Mouse (Mus musculus) T-helper 1 cell (primary cell): ENCODE data around the gene Prkn.

ENCODE experiments used
- in situ Hi-C: fragments of 300-600 bp; cut with MboI, MseI; formaldehyde crosslinking; loops from one replicate; pipeline ENCODE4 v1.15.1; 2025; ENCODE audit warnings: high pct_unique_total_duplicates

The Prkn gene

DNA sequence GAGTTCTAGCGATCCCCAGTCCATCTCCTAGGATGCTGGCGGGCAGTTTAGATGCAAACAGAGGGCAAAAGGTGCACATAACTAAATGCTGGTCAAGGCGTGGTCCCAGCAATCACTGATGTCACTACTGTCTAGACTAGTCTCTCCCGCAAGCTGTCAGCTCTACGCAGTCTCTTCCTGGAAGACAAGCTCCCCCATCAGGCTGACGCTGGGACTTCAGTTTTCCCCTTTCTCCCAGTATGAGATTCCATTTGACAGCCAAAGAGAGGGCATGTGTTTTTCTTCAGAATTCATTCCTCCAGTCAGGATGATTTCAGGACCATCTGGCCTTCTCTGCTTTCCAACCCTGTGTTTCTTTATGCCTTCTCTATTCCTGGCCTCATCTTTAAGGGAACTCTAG, 1062.8 kb downstream of the Prkn start:
- in situ Hi-C loops, result no loop called here

DNA sequence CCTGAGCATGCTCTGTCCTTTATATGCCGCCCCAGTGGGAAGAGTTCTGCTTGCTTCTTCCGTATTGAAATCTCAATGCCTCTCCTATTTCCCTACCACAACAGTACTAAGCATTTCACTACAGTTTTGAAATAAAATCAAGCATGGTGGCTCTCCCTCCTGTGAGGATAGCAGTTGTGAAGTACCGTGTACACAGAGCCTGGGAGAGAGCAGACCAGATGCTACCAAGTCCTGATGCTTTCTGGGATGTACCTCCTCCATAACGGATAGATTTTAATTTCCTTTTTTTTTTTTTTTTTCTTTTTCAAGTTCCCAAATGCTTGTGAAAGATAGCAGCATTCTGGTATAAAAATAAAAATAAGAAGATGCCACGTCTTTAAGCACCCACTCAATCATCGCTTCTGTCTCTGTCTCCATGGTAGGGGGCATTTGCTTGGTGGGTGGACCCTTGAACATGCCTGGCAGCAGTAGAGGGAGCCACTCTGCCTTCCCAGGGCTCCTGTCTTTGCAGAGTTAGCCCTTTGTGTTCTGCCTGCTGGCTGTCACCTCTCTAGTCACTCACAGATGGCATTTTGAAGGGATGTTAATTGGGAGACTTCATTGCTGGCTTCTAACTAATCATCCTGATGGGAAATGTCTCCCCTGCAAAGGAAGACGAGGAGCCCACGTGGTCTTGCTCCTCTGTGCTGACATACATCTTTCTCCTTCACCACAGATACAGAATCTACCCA, 1070.6 kb downstream of the Prkn start:
- in situ Hi-C loops, result no loop called here

DNA sequence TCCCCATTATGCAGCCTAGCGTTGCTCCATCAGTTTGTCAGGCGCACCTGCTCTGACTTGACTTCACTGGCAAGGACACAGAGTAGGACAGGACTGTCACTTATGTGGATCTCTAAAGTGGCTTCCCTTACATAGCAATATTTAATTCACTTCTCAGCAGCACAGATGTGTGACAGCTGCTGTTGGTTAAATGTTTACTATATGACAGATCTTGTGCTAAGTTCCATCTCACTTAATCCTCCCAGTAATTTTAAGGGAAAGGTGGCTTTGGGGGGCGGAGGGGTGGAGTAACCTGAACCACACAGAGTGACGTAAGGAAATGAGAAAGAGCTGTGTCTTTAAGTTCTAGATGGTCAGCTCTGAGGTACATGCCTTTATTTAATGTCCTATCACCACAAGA, 1072.0 kb downstream of the Prkn start:
- in situ Hi-C loops, result no loop called here

DNA sequence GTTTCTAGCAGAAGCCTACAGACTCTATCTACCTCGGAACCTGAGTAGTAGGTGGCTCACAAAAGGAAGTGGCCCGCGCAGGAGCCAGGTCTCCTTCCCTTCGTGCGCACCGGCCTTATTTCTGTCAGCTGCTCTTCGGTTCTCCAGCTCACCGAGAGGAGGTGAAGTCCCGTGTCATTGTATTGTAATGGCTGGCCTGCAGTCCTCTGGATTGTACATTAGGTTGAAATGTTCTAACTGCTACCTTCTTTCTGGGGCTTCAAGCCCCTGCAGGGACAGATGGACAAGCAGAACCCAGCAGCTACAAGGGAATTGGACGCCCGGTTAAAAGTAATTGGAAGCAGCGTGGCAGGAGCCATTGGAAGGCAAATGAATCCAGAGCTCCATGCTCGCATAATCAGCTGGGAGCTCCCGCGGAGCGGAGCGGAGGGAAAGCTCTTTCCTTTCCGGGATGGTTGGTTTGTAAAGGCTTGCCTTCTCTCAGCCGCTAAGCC, 1072.7 kb downstream of the Prkn start:
- in situ Hi-C loops, result no loop called here

DNA sequence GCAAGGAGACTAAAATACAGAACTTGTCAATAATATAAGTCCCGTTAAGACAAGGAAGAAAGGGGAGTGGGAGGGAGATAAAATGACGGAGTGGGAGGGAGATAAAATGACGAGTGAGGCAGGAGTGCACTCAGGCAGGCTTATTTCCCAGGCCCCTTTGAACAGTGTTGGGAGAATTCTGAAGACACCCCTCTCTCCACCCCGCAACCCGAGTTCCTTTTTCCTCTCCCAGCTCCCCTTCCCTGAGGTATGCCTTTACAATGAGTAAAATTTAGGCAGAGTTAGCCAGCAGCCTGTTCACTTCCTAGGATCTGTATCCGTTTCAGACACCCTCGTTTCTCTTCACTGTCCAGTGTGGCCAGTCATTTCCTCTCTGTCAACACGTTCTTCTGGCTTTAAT, 1073.4 kb downstream of the Prkn start:
- in situ Hi-C loops, result no loop called here

DNA sequence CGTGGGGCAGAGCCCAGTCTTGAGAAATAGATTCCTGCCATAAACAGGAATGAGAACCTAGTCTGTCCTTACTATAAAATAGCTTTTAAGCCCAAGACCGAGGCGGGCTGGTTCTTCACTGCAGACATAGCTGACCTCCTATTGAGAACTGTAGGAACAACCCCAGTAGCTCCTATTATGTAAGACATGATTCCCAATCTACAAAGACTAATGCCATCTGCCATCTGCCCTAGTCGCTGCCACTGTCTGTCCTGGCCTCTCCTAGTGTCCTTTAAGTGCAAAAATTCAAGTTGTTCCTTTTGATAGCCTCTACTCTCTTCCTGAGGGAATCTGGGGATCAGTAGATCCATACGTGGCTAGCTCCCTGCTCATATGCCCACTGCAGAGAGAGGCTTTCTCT, 1074.3 kb downstream of the Prkn start:
- in situ Hi-C loops, result no loop called here

DNA sequence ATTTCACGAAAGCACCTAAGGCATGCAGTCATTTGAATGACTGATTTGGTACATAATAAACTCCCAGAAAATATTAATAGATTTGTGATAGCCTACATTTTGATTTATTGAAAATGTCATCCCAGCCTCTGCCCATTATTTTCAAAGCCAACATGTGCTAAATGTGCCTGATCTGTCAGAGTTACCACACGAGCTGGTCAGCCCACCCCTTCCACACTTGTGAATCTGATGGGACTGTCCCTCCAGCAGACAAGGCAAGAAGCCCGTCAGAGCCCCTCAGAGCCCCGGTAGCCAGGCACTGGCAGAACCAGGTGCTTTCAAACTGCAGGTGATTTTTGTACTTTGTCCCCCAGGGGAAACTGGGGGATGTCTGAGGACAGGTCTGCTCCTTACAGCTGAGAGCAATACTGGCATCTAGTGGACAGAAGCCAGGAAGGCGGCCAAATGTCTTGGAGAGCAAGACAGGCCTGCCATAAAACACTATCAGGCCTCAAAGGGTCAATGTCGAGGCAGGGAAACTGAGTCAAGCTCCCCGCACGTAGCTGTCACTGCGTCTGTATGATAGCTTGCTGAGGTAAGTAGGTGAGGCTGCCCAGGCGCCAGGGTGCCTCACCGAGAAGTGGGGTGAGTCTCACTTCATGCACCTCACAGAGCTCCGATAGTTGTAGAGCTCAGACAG, 1078.1 kb downstream of the Prkn start:
- in situ Hi-C loops, result no loop called here

DNA sequence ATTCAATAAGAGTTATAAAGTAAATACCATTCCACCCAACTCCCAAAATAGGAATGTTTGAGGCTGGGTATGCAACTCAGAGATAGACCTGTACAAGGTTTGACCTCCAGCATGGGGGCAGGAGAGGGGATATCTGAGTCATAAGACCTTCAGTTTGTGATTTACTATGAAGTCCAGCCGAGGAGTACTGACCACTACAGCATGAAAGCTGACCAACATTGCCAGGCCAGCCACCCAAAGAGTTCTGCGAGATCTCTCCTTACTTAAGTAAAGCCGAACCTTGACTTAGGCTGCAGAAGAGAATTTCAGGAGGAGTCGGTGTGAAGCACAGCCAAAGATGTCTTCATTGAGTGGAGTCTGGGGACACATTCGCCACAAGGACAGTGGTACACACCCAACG, 1079.4 kb downstream of the Prkn start:
- in situ Hi-C loops, result no loop called here

DNA sequence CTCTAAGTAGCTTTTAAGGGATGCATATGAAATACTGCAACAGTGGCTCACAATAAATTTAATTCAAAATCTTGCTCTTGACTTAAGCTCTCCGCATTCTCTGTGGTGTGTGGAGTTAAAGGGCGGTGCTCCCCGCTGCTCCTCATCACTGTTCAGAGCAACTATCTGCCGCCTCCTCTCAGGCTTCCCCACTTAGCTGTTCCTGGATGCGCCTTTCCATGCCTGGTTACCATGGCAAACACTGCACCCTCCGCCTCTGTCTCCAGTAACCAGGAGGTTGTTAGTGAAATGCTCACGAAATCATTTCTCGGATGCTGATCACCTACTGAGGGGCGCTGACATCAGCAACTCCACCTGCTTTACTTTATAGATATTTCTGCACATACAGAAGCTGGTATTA, 1080.8 kb downstream of the Prkn start:
- in situ Hi-C loops, result no loop called here

DNA sequence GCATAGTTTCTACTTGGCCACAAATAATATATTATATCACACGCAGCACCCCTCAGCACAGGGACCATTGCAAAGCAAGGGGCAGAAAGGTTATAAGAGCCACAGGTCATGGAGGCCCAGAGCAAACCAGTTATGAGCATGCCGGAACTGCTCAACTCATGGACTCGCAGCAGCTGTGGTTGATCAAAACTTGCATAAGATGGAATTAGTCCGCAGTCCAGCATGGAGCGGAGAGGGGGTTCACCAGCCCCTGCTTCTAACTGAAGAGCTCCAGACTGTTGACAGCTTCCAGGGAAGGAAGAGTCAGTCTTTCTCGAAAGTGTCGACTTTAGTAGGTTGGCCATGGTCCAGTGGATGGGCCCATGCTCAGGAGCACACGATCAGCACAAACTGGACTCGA, 1083.8 kb downstream of the Prkn start:
- in situ Hi-C loops, result no loop called here

DNA sequence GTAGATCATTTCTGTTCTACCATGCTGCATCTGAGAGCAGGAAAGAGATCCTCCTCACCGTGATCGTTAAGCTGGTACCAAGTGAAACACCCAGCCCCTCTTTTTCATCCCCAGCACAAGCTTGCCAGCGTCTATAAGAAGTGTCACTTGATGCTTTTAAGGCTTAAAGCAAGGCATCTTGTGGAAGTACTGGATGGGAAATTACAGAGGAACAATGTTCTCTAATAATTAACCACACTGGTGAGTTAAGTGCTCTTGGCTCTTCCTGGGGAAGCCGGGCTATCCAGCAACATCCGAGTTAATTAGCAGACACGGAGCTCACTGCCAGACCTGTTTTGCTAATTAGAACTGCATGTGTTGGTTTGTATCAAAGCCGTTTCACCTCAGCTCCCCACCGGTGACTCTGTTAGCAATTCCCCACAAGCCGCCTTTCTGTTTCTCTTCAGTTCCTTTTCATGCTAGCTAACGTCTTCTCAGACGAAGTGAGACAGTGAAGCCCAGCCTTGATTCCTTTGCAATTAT, 1086.7 kb downstream of the Prkn start:
- in situ Hi-C loops, result no loop called here

DNA sequence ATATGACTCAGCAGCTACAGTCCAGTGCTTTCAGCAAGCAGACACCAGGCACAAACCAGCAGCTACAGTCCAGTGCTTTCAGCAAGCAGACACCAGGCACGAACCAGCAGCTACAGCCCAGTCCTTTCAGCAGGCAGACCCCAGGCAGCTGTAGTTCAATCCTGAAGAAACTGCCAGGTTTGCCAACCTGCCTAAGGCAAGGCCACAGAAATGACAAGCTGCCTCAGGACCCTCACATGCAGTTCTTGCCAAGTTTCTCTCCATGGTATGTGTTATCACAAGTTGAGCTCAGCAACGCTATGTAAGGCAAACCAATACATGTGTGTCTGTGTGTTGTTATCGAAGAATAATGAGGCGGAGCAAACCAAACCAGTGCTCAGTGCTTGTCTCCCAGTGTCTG, 1091.5 kb downstream of the Prkn start:
- in situ Hi-C loops, result no loop called here

DNA sequence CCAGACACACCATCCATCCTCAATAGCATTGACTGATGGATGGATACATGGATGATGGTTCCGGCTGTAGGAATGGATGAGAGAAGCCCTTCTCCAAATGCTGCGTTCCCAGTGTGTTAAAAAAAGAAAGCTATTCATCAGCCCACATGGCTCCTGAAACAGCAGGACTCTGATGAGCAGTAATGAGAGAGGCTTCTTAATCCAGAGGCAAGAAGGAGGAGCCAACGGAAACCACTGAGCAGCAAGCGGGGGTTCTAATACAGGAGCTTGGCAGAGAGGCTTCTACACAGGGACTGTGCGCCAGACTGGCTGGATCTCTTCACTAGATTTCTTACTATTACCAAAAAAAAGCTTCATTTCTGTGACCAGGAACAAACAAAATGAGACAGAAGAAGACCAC, 1093.6 kb downstream of the Prkn start:
- in situ Hi-C loops, result no loop called here

DNA sequence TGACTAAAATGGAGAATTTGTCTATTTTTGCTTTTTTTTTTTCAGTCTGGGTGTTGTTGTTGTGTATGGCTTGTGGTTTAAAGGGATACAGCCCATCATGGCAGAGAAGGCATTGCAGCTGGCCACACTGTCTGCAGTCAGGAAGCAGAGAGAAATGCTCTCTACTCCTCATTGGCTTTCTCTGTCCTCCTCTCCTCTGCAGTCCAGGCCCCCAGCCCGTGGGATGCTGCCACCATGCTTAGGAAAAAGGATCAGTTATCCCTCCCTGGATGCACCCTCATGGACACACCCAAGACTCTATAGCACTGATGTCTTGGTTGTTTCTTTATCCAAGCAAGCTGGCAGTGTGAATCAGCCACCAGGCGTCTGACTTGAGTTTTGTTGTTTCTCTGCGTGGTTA, 1107.3 kb downstream of the Prkn start:
- in situ Hi-C loops, result no loop called here

DNA sequence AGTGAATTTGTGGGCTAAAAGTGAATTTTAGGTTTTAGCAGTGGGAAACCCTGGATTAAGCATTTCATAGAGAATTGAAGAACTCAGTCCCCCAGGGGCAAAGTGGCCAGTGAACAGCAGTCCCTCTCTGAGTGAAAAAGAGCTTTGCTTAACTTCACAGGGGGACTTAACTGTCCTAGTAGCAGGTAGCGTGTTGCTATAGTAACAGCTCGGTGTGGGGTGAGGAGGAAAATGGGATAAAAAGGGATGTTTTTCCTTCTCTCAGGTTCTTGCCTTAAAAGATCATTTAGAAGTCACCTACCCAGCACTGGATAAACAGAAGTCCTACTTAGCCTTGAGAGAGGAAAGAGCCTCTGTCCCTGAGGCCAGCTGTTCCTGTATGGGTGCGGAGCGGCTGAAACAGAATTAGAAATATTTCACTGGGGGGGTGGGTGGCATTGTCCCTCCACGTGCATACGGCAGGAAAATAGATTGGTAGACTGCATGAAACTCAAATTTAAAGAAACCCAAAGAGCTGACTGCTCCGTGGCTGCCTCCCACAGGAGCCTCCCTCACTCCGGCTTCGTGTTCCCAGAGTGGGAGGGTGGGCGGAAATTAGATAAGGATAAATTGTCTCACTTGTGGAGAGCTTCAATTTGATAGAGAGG, 1109.5 kb downstream of the Prkn start:
- in situ Hi-C loops, result no loop called here

DNA sequence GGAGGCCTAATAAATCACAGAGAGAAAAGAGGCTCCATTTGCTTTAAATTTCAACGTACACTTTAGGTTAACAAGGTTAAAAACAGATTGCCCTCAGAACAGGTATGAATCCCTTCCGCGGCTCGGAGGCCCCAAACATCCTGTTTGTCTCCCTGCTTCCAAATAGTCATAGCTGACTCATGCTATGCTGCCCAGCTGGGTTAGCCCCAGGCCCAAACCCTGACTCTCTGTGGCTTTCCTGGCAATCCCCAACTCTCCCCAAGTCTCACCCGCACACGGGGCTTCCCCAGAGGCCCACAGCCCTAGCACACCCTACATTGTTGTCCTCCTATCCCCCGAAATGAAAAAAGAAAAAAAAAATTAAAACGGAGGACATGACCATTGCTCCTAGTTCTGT, 1110.0 kb downstream of the Prkn start:
- in situ Hi-C loops, result no loop called here

DNA sequence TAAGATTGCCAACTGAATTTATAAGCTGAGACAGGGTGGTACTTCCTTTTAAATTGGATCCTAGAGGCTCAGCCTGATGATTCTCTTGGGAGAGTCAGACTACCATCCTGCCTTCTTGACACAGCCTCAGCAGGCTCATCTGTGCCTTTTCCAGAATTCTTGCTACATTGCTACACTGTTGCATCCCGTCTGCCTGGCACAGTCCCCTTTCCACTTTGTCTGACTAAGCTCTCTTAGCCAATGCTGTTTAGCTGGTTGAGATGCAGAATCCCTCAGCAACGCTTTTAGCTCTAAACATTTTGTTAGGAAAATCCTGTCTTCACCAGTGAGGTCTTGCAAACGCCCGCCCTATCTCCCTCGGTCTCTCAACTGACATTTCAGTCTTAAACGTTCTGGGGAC, 1115.1 kb downstream of the Prkn start:
- in situ Hi-C loops, result no loop called here

DNA sequence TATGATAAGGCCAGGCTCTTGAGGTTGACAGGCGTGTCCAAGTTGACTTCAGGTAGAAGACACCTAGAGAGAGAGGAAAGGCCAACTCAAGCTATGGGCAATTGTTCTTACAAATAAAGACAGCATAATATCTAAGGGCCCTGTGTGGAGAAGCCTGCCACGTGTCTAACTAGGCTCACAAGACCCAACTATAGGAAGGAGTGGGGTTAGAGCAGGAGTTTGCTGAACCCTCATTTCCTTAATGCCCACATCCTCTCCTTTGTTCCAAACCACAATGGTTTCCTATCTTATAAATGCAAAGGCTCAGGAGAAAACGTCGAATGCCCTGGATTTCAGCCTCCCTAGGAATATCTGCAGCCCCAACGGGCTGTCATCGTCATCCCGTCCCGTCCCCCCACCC, 1120.3 kb downstream of the Prkn start:
- in situ Hi-C loops, result no loop called here

DNA sequence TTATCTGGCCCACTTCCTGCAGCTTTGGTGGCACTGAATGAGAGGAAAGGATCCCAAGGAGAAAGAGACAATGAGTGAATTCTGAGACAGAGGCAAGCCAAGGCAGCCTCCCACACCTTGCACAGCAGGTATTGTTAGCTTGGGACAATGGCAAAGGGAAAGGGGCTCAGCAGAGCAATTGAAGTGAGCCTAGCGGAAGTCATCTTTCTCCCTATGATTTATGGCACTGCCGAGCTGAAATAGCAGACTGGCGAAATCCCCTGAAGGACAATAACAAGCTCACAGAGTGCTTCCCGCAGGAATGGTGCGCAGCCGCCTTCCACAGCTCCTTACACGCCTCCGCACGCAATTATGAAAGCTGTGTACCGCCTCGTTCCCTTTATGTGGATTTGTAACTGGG, 1122.6 kb downstream of the Prkn start:
- in situ Hi-C loops, result no loop called here

DNA sequence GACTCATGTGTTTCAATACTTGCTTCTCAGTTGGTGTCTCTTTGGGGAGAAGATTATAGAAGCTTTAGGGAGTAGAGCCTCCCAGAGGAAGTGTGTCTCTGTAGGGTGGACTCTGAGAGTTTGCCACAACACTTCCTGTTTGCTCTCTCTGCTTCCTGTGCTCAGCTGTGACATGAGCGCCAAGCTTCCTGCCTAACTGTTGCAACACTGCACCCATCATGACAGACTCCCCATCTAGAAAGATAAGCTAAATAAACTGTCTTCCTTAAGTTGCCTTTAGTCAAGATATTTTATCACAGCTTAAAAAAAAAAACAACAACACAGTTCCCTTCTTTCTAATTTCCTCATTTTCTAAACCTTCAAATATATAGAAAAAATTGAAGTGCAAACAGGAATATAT, 1130.0 kb downstream of the Prkn start:
- in situ Hi-C loops, result no loop called here

DNA sequence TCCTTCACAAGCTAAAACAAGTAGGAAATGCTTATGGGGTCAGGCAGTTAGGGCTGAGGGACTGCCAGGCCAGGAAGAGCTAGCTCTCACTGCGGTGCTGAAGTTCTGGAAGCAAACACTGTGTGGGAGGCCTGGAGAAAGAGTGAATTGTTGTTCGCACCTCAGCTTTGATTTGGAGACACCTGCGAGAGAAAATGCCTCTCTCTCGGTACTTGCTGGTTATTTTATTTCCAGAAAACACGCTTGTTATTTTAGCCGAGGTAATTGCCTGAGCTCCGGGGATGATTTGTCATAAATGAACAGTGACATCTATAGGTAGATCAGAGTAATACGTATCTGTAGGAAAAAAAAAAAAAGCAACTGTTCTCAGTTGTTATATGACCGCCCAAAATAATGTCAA, 1132.4 kb downstream of the Prkn start:
- in situ Hi-C loops, result no loop called here

DNA sequence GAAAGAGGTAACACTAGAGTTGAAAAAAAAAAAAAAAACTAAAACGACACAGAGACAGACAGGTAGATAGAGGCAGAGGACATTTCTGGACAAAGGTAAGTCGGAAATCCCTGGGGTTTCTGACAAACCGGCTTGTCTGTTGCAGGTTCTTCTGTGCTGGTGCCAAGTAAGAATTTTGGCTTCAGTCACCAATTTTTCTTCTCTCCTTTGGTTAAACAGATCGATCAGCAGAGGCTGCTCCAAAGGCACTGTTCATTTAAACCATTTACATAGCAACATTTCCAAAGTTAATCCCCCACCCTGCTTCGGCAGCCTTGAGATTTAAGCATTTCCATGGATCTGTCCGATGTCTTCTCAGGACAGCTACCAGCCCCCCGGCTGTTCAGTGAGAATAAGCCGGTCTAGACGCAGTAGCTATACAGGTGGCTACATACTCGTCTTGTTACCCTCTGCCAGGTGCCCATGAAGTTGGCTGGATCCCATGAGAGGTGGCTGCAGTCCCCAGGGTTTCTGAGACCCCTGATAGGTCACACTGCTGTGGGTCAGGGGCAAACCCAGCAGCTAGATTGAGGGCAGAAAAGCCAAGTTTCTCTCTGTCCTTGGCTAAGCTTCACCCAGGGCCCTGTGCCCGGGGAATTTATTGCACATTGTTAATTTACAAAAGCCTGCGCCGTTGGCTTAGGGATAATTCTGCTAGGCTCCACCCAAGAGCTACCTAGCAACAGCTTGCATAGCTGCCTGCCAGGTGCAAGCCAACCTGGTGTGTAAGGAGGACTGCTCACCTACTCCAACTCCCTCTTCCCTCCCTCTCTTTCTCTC, 1133.0 kb downstream of the Prkn start:
- in situ Hi-C loops, result no loop called here
